Mouse (Mus musculus) limb, embryonic 12.5 days (tissue): Measurements from ENCODE around the gene Cryzl2. TPM values are rescaled to one million over a fixed set of nuclear protein-coding genes. Genes with fewer than 3 reads are reported as not detected.

Source experiments
- ATAC-seq: fragments of 200-750 bp; cut with Nextera tagmentation; 2 replicates; pipeline ENCODE4 v1.8.0; 2017; ENCODE audit warnings: low read depth, moderate TSS enrichment; ENCODE audit not compliant: insufficient number of reproducible peaks, insufficient read depth, low FRiP score, low TSS enrichment
- H3K27ac ChIP-seq: fragments of 300-500 bp; sonication (generic); 2 replicates; pipeline ENCODE4 v1.5.1; 2016; ENCODE audit warnings: mild to moderate bottlenecking, moderate library complexity
- H3K27me3 ChIP-seq: fragments of 300-500 bp; sonication (generic); 2 replicates; pipeline ENCODE4 v1.6.1; 2016; ENCODE audit warnings: mild to moderate bottlenecking, moderate library complexity
- H3K36me3 ChIP-seq: fragments of 300-500 bp; sonication (generic); 2 replicates; pipeline ENCODE4 v1.6.1; 2016; ENCODE audit warnings: mild to moderate bottlenecking, moderate library complexity
- H3K4me1 ChIP-seq: fragments of 300-500 bp; sonication (generic); replicated peaks from 2 replicates; pipeline ENCODE4 v1.6.1; 2016
- H3K4me2 ChIP-seq: fragments of 300-500 bp; sonication (generic); 2 replicates; pipeline ENCODE4 v1.6.1; 2016; ENCODE audit warnings: mild to moderate bottlenecking, moderate library complexity
- H3K4me3 ChIP-seq: fragments of 300-500 bp; sonication (generic); replicated peaks from 2 replicates; pipeline ENCODE4 v1.5.1; 2016; ENCODE audit warnings: mild to moderate bottlenecking
- H3K9ac ChIP-seq: fragments of 300-500 bp; sonication (generic); replicated peaks from 2 replicates; pipeline ENCODE4 v1.6.1; 2016; ENCODE audit warnings: mild to moderate bottlenecking, moderate library complexity
- H3K9me3 ChIP-seq: fragments of 300-500 bp; sonication (generic); 2 replicates; pipeline ENCODE4 v1.6.1; 2016; ENCODE audit warnings: mild to moderate bottlenecking, moderate library complexity
- WGBS: fragments of 180-500 bp; shearing (Covaris S2); methylation state at CpG from one replicate; pipeline ENCODE4 v1.1.7; 2016; 5-methylcytosine and 5-hydroxymethylcytosine counted together
- polyA plus RNA-seq: library from polyadenylated mRNA; unstranded; fragments of >200 nt; fragmentation: Nextera tagmentation; extraction: Ambion mirVana; gene quantifications from 2 replicates; pipeline ENCODE4 v1.2.1, GENCODE M21; 2016

The Cryzl2 gene
- polyA plus RNA-seq, 1 experiment from 2014 or later, result 8.2 TPM

GRCm38 (mm10) chr1:157512690-157513448 lies 54.5 kb downstream of the Cryzl2 start:
- Histone ChIP-seq H3K4me1 (peaks cover under 1% of the 10 kb centered on the region), H3K4me3 (no peak overlapping the region), H3K36me3 (no peaks in the 10 kb centered on the region), H3K9me3 (no peaks in the 10 kb centered on the region), H3K9ac (no peak overlapping the region), H3K4me2 (no peak overlapping the region), H3K27ac (no peak overlapping the region), H3K27me3 (no peaks in the 10 kb centered on the region)
- no peak for ATAC-seq
- WGBS, result 84% methylated on average over 11 of the region's 11 CpGs

DNA sequence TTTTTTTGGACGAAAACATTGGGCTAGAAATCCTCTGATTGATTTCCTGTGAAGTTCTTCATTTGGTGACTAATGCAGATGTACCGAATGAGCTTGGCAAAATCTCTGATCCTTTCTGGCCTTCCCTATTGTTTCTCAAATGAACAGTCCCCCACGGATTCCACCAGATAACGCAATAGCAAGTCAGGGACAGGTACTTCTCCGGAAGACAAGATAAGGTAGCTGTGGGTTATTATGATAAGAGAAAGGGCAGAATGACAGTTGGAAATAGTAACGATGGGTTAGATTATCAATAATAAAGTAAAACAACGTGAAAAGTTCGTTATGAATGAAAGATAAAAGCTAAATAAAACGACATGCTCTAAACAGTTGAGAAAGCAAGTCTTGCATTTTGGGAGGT lies 55.2 kb downstream of the Cryzl2 start:
- WGBS, result 83% methylated on average over 9 of the region's 9 CpGs
- ATAC-seq, result no peak
- Histone ChIP-seq H3K4me2 (no peak overlapping the region), H3K27ac (no peak overlapping the region), H3K36me3 (no peaks in the 10 kb centered on the region), H3K9me3 (no peaks in the 10 kb centered on the region), H3K4me1 (no peaks in the 10 kb centered on the region), H3K9ac (no peak overlapping the region), H3K4me3 (no peak overlapping the region), H3K27me3 (no peaks in the 10 kb centered on the region)

- Histone ChIP-seq H3K9me3 (no peaks in the 10 kb centered on the region), H3K27me3 (no peaks in the 10 kb centered on the region), H3K9ac (no peak overlapping the region), H3K27ac (no peak overlapping the region), H3K36me3 (no peaks in the 10 kb centered on the region), H3K4me1 (no peaks in the 10 kb centered on the region), H3K4me2 (no peak overlapping the region), H3K4me3 (no peak overlapping the region)
- WGBS, result 67% methylated on average over 4 of the region's 4 CpGs
- ATAC-seq, result no peak
Measured at GRCm38 (mm10) chr1:157514298-157514697, 55.9 kb downstream of the Cryzl2 start.

DNA sequence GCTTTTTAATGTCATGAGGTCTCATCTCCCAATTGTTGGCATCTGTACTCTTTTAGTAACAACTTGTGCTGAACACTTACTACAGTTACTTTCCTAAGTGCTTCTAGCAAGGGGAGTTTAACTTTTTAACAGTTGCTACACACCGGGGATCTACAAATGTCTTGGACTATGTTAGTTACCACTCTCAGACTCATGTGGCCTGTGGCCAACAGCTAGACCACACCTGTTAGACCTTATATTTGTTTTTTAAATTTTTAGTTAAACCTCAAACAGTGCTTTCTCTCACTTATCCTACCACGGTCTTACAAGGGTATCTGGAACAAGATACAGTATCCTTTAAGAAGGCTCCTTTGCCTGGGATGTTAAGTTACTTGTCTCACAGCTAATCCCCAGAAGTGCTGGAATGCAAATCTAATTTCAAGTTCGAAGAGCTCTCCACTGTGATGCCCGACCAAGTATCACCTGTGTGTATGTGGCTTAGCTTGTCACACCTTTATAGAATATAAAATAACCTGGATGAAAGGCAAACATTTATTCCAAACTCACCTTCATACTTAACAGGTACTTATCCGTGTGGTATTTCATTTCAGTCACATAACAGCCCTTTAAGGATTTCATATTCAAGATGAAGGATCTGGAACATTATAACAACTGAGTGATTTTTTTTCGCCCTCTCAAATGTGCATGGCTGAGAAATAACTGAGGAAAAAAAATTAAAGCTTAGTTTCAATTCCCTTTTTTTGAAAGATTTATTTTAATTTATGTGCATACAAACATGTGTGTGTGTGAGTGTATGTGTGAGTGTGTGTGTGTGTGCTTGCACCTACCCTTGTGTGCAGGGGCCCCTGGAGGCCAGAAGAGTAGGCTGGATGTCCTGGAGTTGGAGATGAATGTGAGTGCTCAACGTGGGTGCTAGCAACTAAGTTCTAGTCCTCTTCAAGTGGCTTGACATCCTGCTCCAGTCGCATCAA lies 58.7 kb downstream of the Cryzl2 start:
- Histone ChIP-seq H3K4me1 (no peaks in the 10 kb centered on the region), H3K27me3 (peaks cover 3% of the 10 kb centered on the region; the same call in 1 of the 2 replicates), H3K9me3 (no peaks in the 10 kb centered on the region), H3K9ac (no peak overlapping the region), H3K4me2 (no peak overlapping the region), H3K4me3 (no peak overlapping the region), H3K27ac (no peak overlapping the region), H3K36me3 (no peaks in the 10 kb centered on the region)
- 84% methylated on average over 8 of the region's 8 CpGs for WGBS
- no peak for ATAC-seq

DNA sequence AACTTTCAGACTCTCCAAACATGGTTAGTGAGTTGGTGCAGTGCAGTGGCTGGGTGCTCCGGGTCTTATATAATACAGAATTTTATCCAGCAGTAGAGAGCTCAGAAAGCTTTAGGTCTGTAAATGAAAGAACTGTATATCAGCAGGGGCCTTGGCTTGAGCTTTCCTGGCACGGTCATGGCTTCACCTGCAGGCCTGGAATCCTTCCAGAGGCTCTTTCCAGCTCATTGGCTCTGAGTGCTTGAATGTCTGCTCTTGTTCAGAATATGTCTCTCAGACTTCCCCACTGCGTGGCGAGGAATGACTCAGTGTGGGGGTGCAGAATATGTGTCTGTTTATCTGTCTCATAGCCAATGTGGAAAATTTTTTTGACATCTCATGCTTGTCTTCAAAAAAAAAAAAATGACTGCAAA lies 59.7 kb downstream of the Cryzl2 start:
- Histone ChIP-seq H3K36me3 (no peaks in the 10 kb centered on the region), H3K9me3 (no peaks in the 10 kb centered on the region), H3K4me2 (no peak overlapping the region), H3K4me3 (no peak overlapping the region), H3K27me3 (peaks cover 3% of the 10 kb centered on the region; the same call in 1 of the 2 replicates), H3K9ac (no peak overlapping the region), H3K27ac (no peak overlapping the region), H3K4me1 (no peaks in the 10 kb centered on the region)
- ATAC-seq, result no peak
- WGBS, result 75% methylated on average over 4 of the region's 4 CpGs

DNA sequence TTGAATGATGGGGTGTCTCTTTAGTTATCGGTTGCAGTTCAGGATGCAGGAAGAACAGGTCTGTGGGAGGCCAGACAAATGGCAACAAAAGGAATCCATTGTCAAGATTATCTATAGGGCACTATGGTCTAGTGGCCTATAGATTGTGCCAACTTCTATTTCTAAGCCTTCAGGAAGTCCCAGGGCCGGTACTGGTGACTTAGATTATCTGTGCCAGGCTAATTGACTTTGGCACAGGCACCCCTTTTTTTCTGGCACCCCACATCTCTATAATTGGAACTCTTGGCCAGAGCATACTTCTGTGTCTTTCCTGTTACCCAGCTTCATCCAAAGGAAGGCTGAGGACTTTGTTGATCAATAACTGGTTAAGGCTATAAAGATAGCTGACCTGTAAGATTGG lies 61.0 kb downstream of the Cryzl2 start:
- no peak overlapping the region for H3K4me3 ChIP-seq
- no peak overlapping the region for H3K27ac ChIP-seq
- H3K4me2 ChIP-seq, result no peak overlapping the region
- no peak overlapping the region for H3K9ac ChIP-seq
- H3K9me3 ChIP-seq, result no peaks in the 10 kb centered on the region
- 89% methylated on average over 2 of the region's 2 CpGs for WGBS
- H3K27me3 ChIP-seq, result peaks cover 3% of the 10 kb centered on the region; the same call in 1 of the 2 replicates
- no peaks in the 10 kb centered on the region for H3K4me1 ChIP-seq
- H3K36me3 ChIP-seq, result no peaks in the 10 kb centered on the region
- ATAC-seq, result no peak

DNA sequence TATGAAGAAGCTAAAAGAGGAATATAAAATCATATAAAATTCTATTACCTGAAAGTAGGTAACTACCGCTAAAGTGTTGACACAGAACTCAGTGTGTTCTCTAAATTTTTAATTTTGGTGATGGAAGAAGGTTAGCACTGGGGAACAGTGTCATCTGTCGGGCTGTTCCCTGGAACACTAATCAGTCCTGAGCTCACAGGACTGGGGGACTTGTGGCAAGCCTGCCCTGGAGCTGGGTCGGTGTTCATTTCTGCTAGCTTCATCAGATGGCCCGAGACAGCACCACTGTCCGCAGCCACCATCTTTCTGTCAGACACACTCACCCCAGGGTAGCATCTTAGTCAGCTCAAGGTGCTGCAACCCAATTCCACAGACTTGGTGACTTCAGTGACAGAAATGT lies 63.9 kb downstream of the Cryzl2 start:
- ATAC-seq, result no peak

GRCm38 (mm10) chr1:157524775-157525174 lies 66.4 kb downstream of the Cryzl2 start:
- Histone ChIP-seq H3K27ac (no peak overlapping the region), H3K36me3 (no peaks in the 10 kb centered on the region), H3K4me2 (no peak overlapping the region), H3K4me1 (no peaks in the 10 kb centered on the region), H3K9ac (no peak overlapping the region), H3K4me3 (no peak overlapping the region), H3K9me3 (no peaks in the 10 kb centered on the region), H3K27me3 (peaks cover 3% of the 10 kb centered on the region; the same call in 1 of the 2 replicates)
- no peak for ATAC-seq
- WGBS, result 88% methylated on average over 7 of the region's 7 CpGs

More for the DNA sequence above, 63.9 kb downstream of the Cryzl2 start:
- Histone ChIP-seq H3K36me3 (no peaks in the 10 kb centered on the region), H3K9ac (no peak overlapping the region), H3K4me2 (no peak overlapping the region), H3K27ac (no peak overlapping the region), H3K4me1 (no peaks in the 10 kb centered on the region), H3K27me3 (peaks cover 3% of the 10 kb centered on the region; the same call in 1 of the 2 replicates), H3K4me3 (no peak overlapping the region), H3K9me3 (no peaks in the 10 kb centered on the region)
- 89% methylated on average over 5 of the region's 5 CpGs for WGBS

DNA sequence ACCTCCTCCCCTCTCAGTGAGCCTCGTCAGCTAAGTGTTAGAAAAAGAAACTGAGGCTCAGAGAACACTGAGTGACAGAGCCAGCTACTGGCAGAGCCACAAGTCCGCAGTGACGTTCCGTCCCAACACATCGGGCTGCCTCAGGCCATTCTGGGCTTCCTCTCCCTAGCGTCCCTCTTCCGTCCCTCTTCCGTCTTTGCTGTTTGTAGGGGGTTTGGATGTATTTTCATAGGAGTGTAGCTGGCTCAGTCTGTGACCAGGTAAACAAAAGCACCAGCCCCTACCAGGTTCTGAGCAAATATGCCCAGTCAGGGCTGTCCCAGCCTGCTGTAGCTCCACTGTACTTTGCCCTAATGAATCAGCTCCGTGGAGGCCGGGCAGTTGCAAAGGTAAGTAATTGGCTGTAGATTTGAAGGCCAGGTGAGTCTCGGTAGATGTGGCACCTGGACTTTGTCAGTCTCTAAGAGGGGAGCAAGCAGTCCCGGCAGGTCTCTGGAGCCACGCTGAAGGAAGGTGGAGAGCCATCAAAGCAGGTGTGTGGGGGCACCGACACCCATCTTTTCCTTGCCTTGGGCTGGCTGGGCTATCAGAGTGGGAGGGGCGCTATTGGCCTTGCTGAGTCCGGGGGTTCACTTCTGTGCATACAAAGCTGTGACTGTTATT lies 67.4 kb downstream of the Cryzl2 start:
- WGBS, result 86% methylated on average over 16 of the region's 16 CpGs

GRCm38 (mm10) chr1:157526625-157527024 lies 68.2 kb downstream of the Cryzl2 start:
- Histone ChIP-seq H3K27ac (no peak overlapping the region), H3K27me3 (no peaks in the 10 kb centered on the region), H3K4me3 (no peak overlapping the region), H3K4me1 (no peaks in the 10 kb centered on the region), H3K36me3 (no peaks in the 10 kb centered on the region), H3K4me2 (no peak overlapping the region), H3K9me3 (no peaks in the 10 kb centered on the region), H3K9ac (no peak overlapping the region)
- ATAC-seq, result no peak
- WGBS, result 74% methylated on average over 5 of the region's 5 CpGs

More for the DNA sequence above, 67.4 kb downstream of the Cryzl2 start:
- no peak overlapping the region for H3K4me3 ChIP-seq
- no peak for ATAC-seq
- no peaks in the 10 kb centered on the region for H3K36me3 ChIP-seq
- H3K27ac ChIP-seq, result no peak overlapping the region
- H3K4me2 ChIP-seq, result no peak overlapping the region
- H3K27me3 ChIP-seq, result peaks cover 3% of the 10 kb centered on the region; the same call in 1 of the 2 replicates
- no peaks in the 10 kb centered on the region for H3K9me3 ChIP-seq
- H3K4me1 ChIP-seq, result no peaks in the 10 kb centered on the region
- H3K9ac ChIP-seq, result no peak overlapping the region
